Mouse (Mus musculus) hindlimb bud, embryonic 11.5 days (tissue): ENCODE measurements at regions not wholly inside any gene's neighbourhood (a gene's known extent, or its start where the extent isn't known, plus 50 kb on each side); places are given as distances from the start of the nearest gene placed in this dataset.
"Not testable (repeated sequence)": the region's sequence is repeated elsewhere in the genome, so short reads cannot be mapped to it uniquely, and the experiment has no call there.

Experiments used
- DNase-seq: peaks from one replicate; pipeline ENCODE4 v3.0.0-alpha.2; 2012; ENCODE audit warnings: low read depth, low spot score; ENCODE audit errors: extremely low spot score

DNA sequence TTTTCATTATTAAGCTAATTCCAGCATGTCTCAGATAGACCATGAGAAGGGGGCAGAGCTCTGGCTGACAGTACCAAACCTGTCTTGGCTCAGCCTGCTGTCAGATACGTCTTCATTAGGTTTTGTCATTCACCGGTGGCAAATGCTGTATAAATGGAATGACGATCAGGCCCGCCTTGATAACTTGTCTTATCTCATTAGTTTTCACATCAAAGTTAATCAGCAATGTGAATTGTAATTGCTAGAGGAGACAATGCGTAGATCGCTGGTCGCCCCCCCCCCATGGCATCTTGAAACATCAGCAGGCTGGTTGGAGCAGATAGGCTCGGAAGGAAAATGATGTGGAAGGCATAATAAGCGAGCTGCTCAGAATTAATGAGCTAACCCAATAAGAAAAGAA lies 132.5 kb upstream of the Kiz start:
- no peak for DNase-seq

DNA sequence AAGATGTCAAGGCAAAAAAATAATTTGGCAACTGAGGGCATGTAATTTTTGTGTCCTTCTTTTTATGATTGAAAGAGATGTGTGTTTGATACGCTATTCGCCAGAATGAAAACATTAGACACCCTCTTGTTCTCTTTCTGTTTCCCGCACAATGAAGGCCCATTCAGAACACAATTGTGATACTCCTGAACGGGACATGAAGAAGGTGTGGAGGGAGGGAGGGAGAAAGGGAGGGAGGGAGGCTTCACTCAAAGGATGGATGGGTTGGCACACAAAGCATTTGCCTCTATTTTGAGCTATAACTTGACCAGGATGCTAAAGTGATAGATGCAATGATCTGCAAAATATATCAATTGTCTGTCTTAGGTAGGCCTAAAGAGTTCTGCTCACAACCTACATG lies 132.0 kb upstream of the Kiz start:
- DNase-seq = no peak

DNA sequence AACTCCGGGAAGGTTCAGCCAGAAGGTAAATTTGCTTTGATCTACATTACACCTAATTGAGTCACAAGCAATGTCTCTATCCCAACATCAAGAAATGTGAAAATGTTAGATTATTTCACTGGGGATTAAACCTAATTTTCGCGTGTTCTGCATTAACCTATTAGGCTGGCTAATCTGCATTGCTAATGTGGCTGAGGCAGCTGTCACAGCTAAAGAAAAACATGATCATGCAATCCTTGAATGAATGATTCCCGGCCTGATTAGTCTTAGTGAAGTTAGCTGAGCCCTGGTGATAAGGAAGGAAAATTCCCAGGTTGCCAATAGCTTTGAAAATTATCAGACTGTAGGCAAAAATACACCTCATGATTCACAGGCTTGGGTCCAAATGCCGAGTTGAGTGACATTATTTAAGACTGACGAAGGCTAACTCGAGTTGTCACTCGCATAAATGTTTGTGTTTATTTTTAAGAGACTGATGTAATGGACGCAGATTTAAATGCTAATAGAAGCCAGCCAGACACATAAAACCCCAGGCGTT lies 131.5 kb upstream of the Kiz start:
- no peak for DNase-seq

DNA sequence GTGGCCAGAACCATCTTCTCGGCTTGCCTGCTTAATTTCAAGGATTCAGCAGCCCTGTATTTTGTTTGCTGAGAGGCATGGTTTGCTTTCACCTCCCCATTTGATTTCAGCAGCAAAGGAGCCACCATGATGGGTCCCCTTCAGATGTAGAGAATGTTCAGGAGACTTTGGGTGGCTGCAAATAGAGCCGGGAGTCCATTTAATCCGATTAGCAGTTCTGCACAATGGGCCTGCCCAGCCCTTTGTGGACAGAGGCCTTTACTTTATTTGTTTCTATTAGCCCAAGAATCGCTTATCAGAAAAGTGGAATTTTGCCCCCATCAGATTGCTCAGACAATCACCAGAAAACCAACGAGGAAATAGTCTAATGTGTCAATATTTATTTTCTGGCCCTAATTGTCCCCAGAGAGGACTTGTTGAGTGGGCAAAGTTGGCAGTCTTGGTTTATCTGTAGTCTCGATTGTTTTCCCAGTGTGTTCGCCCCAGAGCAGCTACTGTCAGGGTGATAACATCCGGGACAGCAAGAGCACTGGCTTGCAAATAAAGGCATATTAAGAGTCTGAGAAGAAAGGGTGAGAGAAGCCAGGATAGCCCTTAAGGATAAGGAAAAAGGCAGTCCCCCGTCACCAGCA lies 130.6 kb upstream of the Kiz start:
- no peak for DNase-seq

DNA sequence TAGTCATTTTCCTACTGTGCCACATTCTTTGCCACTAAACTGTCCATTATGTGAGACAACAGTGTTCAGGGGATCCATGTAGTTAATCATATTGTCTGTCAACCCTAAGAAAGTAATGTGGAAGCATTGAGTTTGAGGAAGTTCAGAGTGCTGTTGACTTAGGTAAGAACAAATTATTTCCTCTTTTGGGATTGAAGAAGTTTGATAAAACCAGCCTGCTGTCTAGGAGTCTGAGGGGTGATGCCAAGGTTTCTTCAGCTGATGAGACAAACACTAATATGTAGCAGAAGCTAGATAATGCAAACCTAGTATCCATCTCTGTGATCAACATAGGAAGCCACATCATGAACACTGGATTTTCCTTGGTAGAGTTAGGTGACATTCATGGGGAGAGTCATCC lies 127.0 kb upstream of the Kiz start:
- no peak for DNase-seq

DNA sequence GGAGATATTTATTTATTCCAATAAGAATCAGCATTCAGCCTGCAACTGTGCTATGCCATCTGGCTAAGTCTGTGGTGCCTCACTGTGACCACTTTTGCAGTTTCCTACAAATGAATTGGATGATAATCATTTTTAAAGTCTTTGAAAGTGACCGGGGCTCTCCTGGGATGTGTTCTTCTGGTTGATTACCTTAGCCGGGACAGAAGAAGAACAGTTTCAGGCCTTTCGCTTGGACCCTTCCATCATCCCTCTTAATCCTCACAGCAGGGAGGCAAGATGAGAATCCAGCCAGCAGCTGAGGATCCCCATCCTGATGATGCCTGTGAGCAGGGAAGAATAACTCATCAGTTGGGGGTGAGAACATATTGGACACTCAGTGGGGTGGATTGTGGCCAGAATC lies 124.6 kb upstream of the Kiz start:
- DNase-seq = no peak

DNA sequence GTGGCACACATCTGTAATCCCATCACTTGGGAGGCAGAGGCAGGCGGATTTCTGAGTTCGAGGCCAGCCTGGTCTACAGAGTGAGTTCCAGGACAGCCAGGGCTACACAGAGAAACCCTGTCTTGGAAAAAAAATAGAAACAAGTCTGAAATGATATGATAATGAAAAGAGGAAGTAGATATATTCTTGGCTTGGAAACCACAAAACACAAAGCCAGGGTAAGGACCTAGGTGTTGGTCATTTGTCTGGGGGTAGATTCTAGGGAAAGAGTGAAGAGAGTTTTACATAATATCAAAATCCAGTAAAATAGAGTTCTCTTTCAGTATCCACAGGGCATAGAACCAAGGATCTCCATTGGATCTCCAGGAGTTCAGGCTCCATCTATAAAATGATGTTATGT lies 122.8 kb upstream of the Kiz start:
- DNase-seq = not testable (repeated sequence)

DNA sequence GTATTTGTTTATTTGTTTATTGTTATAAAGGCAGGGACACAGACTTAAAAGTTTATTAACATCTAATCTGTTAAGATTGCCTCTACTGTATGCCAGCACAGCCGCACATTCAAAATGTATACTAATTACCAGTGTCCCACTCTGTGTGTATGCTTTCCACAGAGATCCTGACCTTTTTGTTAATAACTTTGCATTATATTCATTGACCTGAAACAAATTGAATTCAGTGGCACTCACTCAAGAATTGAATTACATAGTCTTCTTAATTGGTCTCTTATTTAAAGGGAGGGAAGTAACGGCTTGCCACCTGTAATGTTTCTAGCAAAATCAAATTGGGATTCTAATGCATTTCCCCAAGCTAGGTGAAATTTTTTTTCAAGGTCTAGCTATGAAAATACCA lies 111.3 kb upstream of the Kiz start:
- DNase-seq = no peak

DNA sequence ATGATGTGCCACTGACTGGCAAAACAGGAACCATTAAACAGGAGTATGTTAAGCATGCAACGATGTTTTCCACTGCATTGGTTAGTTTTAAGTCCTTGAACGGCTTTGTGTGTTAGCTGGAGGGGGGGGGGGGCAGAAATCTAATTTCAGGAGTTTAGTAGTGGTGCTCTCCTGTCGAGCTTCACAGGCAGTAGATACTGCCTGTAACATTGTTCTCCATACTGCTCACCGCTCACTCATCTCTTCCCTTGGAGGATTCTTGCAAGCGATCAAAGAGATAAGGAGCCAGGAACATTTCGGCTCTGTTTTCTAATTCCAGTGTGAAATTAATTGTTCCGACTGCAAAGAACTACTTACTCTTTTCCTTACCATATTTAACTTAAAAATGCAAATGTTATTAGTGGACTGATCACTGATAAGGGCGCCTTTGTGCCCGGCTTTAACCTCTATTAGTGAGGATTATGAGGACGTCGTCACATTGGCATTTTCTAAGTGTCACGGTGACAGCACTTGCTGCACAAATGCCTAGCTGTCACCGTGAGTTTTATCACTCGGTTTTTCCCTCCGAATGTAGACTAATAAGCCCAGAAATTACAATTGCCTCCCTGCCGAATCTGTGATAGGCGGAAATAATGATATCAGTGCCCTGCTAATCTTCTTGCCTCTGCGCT lies 110.5 kb upstream of the Kiz start:
- DNase-seq = no peak

DNA sequence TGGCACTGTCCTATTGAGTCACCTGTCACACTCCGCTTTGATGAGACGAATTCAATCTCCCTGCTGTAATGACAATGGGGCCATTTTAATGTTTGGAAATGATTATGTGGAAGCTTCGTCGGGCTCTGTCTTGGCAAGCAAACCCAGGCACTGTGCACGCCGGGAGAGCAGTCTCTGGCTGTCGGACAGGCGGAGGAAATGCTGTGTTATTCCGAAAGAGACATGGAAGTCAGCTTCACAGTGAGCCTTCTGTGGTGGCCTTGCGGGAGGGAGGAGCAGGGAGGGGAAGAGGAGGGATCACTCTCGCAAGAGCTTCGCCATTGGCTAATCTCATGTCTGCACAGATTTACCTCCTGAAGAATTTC lies 110.0 kb upstream of the Kiz start:
- DNase-seq = no peak

DNA sequence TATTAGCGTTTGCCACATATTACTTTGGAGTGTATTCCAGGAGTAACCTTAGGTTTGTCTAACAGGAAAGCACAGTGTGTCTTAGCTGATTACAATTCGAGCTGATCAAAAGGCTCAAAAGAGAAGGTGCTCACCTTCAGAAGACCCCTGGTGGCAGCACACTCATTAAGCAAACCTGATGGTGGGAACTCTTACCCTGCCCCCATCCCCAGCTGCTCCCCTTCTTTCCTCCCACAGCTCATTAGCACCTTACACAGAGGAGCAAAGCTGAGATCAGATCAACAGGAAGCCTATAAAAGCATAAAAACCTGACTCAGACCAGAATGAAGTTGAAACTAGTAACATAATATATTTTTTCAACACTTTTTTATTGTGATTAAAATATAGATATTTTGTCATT lies 101.7 kb upstream of the Kiz start:
- no peak for DNase-seq

DNA sequence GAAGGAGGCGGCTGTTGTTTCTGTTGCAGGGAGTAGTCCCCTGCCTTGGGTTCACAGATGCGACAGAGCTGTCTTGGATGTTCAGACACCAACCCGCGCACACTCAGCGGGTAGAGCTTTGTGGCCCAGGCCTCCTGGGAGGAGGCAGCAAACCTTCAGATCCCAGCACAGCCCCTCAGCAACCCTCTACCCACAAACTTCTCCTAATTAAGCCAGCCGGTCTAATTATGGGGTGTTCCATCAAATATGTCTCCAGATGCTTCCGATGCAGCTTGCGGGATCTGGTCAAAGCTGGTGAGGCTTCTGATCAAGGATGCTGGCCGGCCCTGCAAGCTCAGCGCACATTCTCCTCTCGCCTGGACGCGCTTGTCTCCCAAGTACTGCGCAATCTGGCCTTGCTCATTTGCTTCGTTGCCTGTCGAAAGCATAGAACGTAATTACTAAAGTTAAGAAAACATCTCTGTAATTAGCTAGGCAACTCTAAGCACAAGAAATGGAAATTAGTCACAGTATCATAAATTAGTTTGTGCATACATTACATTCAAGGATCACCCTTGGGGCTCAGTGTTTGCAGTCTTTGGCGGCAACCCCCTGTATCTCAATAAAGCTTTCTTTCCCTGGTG lies 92.0 kb upstream of the Kiz start:
- DNase-seq = no peak

DNA sequence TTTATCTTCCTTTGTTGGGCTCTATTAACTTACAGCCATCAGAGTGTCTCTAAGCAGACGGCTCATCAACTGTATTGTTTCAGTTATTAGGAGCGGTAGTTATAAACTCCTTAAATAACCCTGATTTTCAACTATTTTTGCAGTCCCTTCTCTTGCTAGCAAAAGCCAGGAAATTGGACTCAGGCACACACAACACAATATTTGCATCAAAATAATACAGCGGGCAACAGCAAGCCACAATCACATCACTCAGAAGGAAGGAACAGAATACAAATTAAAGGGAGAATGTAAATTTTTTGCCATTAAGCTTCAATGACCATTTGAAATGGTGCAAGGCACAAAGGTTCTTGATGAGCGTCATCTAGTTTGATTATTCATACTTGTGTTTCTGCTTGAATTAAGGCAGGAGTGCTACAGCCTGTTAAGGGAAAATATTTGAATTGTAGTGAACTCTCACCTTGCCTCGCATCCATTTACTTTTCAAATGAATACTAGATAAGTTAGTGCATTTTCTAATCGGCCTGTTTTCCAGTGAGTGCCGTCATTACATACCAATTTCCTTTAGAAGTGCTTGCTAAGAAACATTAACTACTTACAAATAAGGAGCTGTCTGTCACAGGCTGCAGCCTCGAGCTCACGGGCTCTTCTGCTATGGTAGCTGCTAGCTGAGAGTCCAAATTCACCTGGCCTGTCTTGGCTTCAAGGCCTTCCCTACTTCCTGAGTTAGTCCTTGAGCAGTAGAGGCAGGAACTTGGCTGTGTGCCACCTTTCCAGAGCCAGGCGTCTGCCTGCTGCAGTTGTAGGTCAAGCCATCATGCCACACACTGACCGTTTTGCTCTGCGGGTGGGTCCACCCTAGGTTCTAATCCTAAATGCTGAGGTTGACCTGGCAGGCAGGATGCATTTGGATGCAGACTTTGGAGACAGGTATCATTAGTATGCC lies 91.1 kb upstream of the Kiz start:
- no peak for DNase-seq

DNA sequence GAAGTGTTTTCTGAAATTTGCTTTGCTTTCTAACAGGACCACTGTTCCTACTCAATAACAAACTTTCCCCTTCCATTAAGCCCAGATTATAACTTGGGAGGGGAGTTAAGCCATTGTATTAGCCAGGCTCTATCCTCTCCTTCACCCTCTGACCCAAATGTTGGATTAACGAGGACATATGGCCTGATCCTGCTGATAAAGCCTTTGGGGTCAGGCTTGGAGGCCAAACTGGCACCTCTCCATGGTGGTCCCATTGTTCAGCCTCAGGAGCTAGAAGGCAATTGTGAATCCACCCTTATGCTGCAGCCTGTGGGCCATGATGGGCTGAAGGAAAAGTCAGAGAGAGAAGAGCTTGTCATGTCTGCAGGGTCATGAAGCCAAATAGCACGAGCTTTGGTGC lies 80.8 kb upstream of the Kiz start:
- no peak for DNase-seq

DNA sequence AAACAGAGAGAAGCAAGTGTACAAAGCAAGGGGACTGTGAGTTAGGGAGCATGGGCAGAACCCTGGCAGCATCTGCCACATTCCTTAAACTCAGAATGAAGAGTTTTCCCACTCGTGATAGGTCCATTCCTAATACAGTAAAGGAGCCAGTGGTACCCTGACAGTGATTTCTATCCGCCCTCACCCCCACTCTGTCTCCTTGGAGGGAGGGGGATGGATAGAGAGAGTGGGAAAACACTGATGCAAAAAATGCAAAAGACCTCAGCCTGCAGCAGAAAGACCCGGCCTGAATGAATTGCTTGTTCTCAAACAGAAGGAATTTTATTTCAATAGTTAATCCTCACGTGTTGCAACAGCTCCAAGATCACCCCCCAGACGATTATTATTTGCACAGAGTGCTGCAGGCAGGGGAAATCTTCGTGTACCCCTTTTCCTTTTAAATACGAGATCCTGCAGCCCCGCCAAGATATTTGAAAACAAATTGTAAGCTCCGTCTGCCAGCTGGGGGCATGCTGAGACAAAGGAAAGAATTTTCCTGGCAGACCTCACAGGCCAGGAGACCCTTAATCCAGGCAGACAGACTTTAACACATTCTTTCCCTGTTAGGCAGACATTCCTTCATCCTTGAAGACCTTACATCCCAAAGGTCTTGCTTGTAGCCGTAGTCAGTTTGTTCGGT lies 68.4 kb upstream of the Kiz start:
- DNase-seq = peak; percentile 16

DNA sequence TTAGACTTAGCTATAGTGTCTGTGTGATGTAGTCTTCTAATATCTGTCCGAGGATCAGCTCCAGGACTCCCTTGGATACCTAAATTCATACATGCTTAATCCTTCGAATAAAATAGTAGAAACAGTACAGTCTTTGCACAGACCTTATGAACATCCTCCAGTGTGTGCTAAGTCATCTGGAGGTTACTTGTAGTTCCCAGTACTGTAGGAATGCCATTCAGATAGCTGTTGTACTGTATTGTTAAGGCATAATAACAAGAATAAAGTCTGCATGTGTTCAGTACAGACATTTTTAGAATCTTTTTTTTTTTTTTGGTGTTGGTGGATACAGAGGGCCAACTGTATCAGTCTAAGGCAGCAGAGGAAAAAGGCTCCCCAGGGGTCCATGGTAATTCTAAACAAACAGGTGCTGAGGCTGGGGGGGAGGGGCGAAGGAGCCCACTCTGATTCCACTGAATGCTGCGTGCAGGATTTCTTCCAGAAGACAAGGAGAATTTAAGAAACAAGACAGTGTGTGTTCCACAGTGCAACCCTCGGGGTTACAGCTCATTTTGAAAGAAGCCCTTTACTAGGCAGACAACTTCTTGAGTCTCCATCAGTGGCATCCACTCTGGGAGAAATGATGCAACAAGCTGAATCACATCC lies 67.7 kb upstream of the Kiz start:
- DNase-seq = no peak

DNA sequence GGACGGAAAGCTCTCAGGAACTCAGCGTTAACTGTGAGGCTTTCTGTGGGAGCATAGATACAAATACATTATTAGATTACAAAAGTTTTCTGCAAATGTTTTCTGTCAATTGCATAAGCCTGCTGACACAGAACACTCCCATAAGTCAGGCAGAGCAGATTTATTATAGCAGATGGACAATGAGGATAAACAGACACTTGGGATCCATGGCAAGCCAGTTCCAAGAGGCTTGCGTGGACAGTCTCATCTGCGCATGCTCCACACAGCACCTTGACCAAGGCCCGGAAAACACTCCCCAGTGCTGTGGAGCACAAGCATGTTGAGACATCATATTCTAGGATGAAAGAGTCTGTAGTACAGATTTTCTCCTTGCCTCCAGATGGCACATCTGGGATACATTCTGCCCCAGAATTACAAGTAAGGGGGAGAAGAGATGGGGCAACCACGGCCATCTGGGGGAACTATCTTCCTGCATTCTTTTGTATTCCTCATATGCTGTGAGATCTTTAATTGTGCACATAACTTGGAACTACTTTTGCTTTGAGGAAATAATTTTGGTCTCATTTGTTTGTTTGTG lies 62.7 kb upstream of the Kiz start:
- no peak for DNase-seq

DNA sequence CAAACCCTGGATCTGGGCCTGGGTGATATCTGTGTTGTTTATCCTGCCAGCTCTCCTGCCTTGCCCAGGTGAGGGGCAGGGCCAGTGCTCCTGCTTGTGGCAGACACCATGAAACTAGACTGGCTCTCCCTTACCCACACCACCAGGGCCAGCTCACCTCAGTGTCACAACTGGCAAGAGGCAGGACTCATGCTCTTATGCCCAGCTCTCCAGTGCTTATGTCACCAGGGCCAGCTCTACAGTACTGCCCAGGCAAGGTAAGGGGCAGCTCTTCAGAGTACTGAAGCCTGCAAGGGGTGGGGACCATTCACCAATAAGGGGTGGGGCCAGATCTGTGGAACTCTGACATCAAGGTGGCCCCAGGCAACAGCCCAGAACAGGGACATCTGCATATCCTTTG lies 52.7 kb upstream of the Kiz start:
- no peak for DNase-seq
